ENCODE assay signal across 8 mouse cellular contexts in the genomic region with DNA sequence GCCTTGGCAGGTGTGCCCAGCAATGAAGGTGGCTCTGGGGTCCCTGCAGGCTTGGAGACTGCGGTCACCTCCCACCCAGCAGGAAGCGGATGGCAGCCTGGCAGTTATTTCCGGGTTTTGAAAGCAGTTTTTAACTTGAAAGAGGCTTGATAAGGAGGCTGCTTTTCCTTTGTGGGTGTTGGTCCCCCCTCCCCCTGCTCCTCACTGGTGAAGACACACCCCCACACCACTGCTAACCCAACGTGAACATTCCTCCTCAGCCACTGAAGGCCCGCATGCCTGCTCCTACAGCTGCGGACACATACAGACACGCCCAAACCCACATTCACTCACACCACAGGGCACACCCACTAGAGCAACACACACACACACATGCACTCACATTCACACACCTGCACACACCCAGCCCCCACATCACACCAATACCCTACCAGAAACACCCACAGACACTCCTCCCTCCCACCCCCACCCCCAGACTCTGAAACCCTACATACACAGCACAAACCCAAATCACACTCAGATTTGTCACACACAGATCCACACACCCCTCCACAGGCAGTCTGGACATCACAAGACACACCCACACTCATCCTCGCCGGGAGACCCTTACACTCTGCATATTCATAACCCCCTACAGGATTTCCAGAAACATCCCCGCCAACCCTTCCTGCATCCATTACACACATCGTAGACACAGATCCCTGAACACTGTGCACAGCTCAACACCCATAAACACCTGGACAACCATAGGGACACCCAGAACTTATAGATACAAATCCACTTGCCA. TPM values are rescaled to one million over a fixed set of nuclear protein-coding genes. Genes with fewer than 3 reads are reported as not detected.
DNase-seq lines count a peak whose midpoint lies in the region; ATAC-seq and TF ChIP-seq lines count a peak whose summit lies in the region.

No protein-coding gene starts in this region.

- no peak for DNase-seq in hindbrain, embryonic 11.5 days (ENCODE audit: low spot score)
- peak; percentile 98 for DNase-seq in MEL (ENCODE audit: low read depth, low spot score)
- DNase-seq in forelimb bud, embryonic 11.5 days (ENCODE audit: low read depth, low spot score): peak; percentile 46
- peak; percentile 68 for DNase-seq in kidney, postnatal 14 days
- peak; percentile 94 for DNase-seq in thymus, postnatal 14 days
- no peak for DNase-seq in layer of hippocampus, postnatal 14 days (ENCODE audit: low spot score in 2 of 2)

- H3K27ac ChIP-seq in hindbrain, embryonic 15.5 days (replicated peaks): peak overlapping the region; percentile 72; the same call in 1 of the 2 replicates
- H3K27ac ChIP-seq in hindbrain, embryonic 11.5 days (ENCODE audit: low read depth, low read length): no peak overlapping the region; the same call in 1 of the 2 replicates
- peak overlapping the region; percentile 91 for H3K27ac ChIP-seq in MEL (ENCODE audit: control insufficient read depth, low read depth, low read length)
- peak overlapping the region; percentile 99 for H3K27ac ChIP-seq in macrophage

- H3K27me3 ChIP-seq in hindbrain, embryonic 15.5 days: peaks cover 13% of the 10 kb centered on the region
- no peaks in the 10 kb centered on the region for H3K27me3 ChIP-seq in hindbrain, embryonic 11.5 days (ENCODE audit: control insufficient read depth, insufficient read depth, low read length)
- H3K27me3 ChIP-seq in MEL (ENCODE audit: control insufficient read depth in 1 of 2, insufficient read depth in 2 of 2, low read length in 2 of 2): no peaks in the 10 kb centered on the region

- TF ChIP-seq CTCF in MEL (IDR thresholded peaks at IDR 0.05 in 2 of 3, conservative IDR thresholded peaks at IDR 0.05 in 1 of 3; ENCODE audit: control insufficient read depth in 1 of 3, insufficient read depth in 1 of 3, low read depth in 2 of 3, low read length in 3 of 3, poor library complexity in 1 of 3, severe bottlenecking in 1 of 3): no peak

- ATAC-seq in hindbrain, embryonic 15.5 days (ENCODE audit: low FRiP score, low read depth): no peak
- no peak for ATAC-seq in hindbrain, embryonic 11.5 days (ENCODE audit: low FRiP score)

- H3K79me2 ChIP-seq in MEL (ENCODE audit: control insufficient read depth, insufficient read depth, low read length, poor library complexity): peaks cover 32% of the 10 kb centered on the region
- peaks cover 29% of the 10 kb centered on the region for H3K79me2 ChIP-seq in macrophage (ENCODE audit: inconsistent target)

- 42% methylated on average over 11 of the region's 11 CpGs for WGBS in hindbrain, embryonic 15.5 days
- WGBS in hindbrain, embryonic 11.5 days: 44% methylated on average over 11 of the region's 11 CpGs
- WGBS in macrophage (ENCODE audit: missing documents): 1% methylated on average over 11 of the region's 11 CpGs

- no peak overlapping the region for H3K9ac ChIP-seq in hindbrain, embryonic 15.5 days
- no peak overlapping the region for H3K9ac ChIP-seq in hindbrain, embryonic 11.5 days (ENCODE audit: low read depth, low read length)
- H3K9ac ChIP-seq in MEL (ENCODE audit: control insufficient read depth, low read depth, low read length, poor library complexity, severe bottlenecking): peak overlapping the region; percentile 76

- no peak overlapping the region for H3K4me3 ChIP-seq in hindbrain, embryonic 15.5 days
- H3K4me3 ChIP-seq in hindbrain, embryonic 11.5 days (ENCODE audit: low read depth, low read length): no peak overlapping the region
- peak overlapping the region; percentile 8 to 47 for H3K4me3 ChIP-seq in MEL (ENCODE audit: control insufficient read depth in 1 of 2, insufficient read depth in 1 of 2, low read depth in 2 of 2, low read length in 2 of 2)
- peak overlapping the region; percentile 84 for H3K4me3 ChIP-seq in macrophage (ENCODE audit: inconsistent target)

- H3K9me3 ChIP-seq in hindbrain, embryonic 15.5 days: no peaks in the 10 kb centered on the region
- no peaks in the 10 kb centered on the region for H3K9me3 ChIP-seq in hindbrain, embryonic 11.5 days (ENCODE audit: control insufficient read depth, low read length)
- H3K9me3 ChIP-seq in MEL (replicated peaks; ENCODE audit: insufficient read depth, low read length): no peaks in the 10 kb centered on the region

- TF ChIP-seq RAD21 in MEL (IDR thresholded peaks at IDR 0.05; ENCODE audit: low read depth, low read length): no peak

- H3K4me2 ChIP-seq in hindbrain, embryonic 15.5 days: no peak overlapping the region
- no peak overlapping the region for H3K4me2 ChIP-seq in hindbrain, embryonic 11.5 days (replicated peaks; ENCODE audit: low read depth, low read length)

- peak; percentile 43 to 48; a peak in 3 of 4 replicates for TF ChIP-seq POLR2A in MEL (IDR thresholded peaks at IDR 0.05; ENCODE audit: control insufficient read depth in 1 of 2, insufficient read depth in 1 of 2, low read depth in 1 of 2, low read length in 2 of 2, poor library complexity in 1 of 2)

- H3K36me3 ChIP-seq in hindbrain, embryonic 15.5 days: no peaks in the 10 kb centered on the region
- no peaks in the 10 kb centered on the region; the same call in 1 of the 2 replicates for H3K36me3 ChIP-seq in hindbrain, embryonic 11.5 days (ENCODE audit: control insufficient read depth, insufficient read depth, low read length)
- peaks cover 8 to 11% of the 10 kb centered on the region in 2 experiments for H3K36me3 ChIP-seq in MEL (ENCODE audit: control insufficient read depth in 1 of 2, insufficient read depth in 2 of 2, low read length in 2 of 2)
- no peaks in the 10 kb centered on the region for H3K36me3 ChIP-seq in macrophage (ENCODE audit: inconsistent target)

- H3K4me1 ChIP-seq in hindbrain, embryonic 15.5 days (replicated peaks): peaks cover 24% of the 10 kb centered on the region
- peaks cover 3% of the 10 kb centered on the region; the same call in 1 of the 2 replicates for H3K4me1 ChIP-seq in hindbrain, embryonic 11.5 days (replicated peaks; ENCODE audit: control insufficient read depth, insufficient read depth, low read length)
- peaks cover 3 to 18% of the 10 kb centered on the region in 2 experiments for H3K4me1 ChIP-seq in MEL (ENCODE audit: control insufficient read depth in 1 of 2, insufficient read depth in 2 of 2, low read length in 2 of 2)

- no peak for TF ChIP-seq EP300 in MEL (IDR thresholded peaks at IDR 0.05; ENCODE audit: low read depth in 1 of 2, low read length in 2 of 2)

TF ChIP-seq in MEL, 35 proteins besides CTCF, POLR2A, EP300 and RAD21:
- TF ChIP-seq TBP (IDR thresholded peaks at IDR 0.05; ENCODE audit: low read depth, low read length) (peak; percentile 65; the same call in 1 of the 2 replicates), GATA1 (IDR thresholded peaks at IDR 0.05; ENCODE audit: low read depth, low read length) (peak; percentile 73), POLR2AphosphoS5 (IDR thresholded peaks at IDR 0.05; ENCODE audit: borderline replicate concordance, low read depth, low read length) (peak; percentile 94; the same call in 1 of the 2 replicates), MAFK (IDR thresholded peaks at IDR 0.05; ENCODE audit: borderline replicate concordance, low read depth, low read length) (no peak)
TF ChIP-seq in MEL: peak in this region for 3.

RNA-seq across cellular contexts. Expression of a gene that starts 6.8 kb away (rescaled TPM):
- 5.1 and 5.3 TPM in 2 replicates for polyA plus RNA-seq in hindbrain, embryonic 15.5 days (2015; fragmentation: Nextera tagmentation; extraction: Ambion mirVana)
- polyA plus RNA-seq in hindbrain, embryonic 11.5 days (2014; fragmentation: Nextera tagmentation; extraction: Ambion mirVana): 15.8 and 16.0 TPM in 2 replicates
- total RNA-seq in MEL (2012; rRNA removed): 93.6 and 98.4 TPM in 2 replicates
- 100 to 1,000 TPM in 1 of 2 experiments, 10 to 100 TPM in 1; 68.5 to 174 TPM for polyA plus RNA-seq in MEL (2012; ENCODE audit: insufficient read depth in 1 of 2, insufficient read length in 2 of 2, low read depth in 1 of 2, low replicate concordance in 2 of 2, missing spikeins in 1 of 2)
- total RNA-seq in macrophage (2018; cell fraction: chromatin; rRNA removed): 100 to 1,000 TPM in 4 of 26 experiments, 10 to 100 TPM in 22; 11.4 to 143 (median 27.8) TPM
- total RNA-seq in macrophage (2018; cell fraction: cytosol; rRNA removed): 100 to 1,000 TPM in 21 of 26 experiments, 10 to 100 TPM in 5; 24.8 to 255 (median 150) TPM
- 100 to 1,000 TPM in 9 of 26 experiments, 10 to 100 TPM in 17; 28.0 to 273 (median 87.4) TPM for total RNA-seq in macrophage (2018; cell fraction: nucleus; rRNA removed)
- 113 to 171 TPM (median 117 TPM) in 3 replicates for polyA plus RNA-seq in macrophage (2018)
- 10 to 100 TPM; 22.7 to 29.5 TPM for total RNA-seq in layer of hippocampus, postnatal 14 days (2021)

Comparison
In these comparisons a context has a peak if more than half of its experiments do, and no peak if none do; other contexts are left out.
1. H3K4me3 ChIP-seq: peak in MEL (2 of 2) and macrophage (single experiment); none in hindbrain, embryonic 15.5 days (single experiment) and hindbrain, embryonic 11.5 days (single experiment).
2. DNase-seq: peak in MEL (single experiment), forelimb bud, embryonic 11.5 days (single experiment), kidney, postnatal 14 days (single experiment) and thymus, postnatal 14 days (single experiment); none in hindbrain, embryonic 11.5 days (single experiment) and layer of hippocampus, postnatal 14 days (0 of 2).